Mouse (Mus musculus): ENCODE measurements around the gene Ergic3. TPM values are rescaled to one million over a fixed set of nuclear protein-coding genes. Genes with fewer than 3 reads are reported as not detected.

The Ergic3 gene
- total RNA-seq, 2 experiments from 2014 or later: 271 to 274 TPM

- intact Hi-C loops (cut with DNase I): no loop called here
- peak; percentile 71 for DNase-seq
These were observed 57.5 kb downstream of the Ergic3 start, which contains the start of gene Spag4 for GRCm38 (mm10) chr2:156065099-156066041. Spag4 (plus strand) TSS chr2:156065175.

GRCm38 (mm10) chr2:156066126-156066525 is 58.3 kb downstream of the Ergic3 start:
- DNase-seq: no peak
- intact Hi-C loops (cut with DNase I): no loop called here

Other genes with a start within 250 kb of the Ergic3 start
- 100 to 1,000 TPM; 110 to 114 TPM for gene Mmp24, start 232.7 kb upstream of the Ergic3 start, total RNA-seq (2021)
- 10 to 100 TPM; 23.3 to 24.2 TPM for gene BC029722, start 188.6 kb upstream of the Ergic3 start, total RNA-seq (2021)
- gene Eif6, start 181.1 kb upstream of the Ergic3 start, total RNA-seq (2021): 10 to 100 TPM; 94.6 to 98.0 TPM
- not detected for gene Fam83c, start 173.2 kb upstream of the Ergic3 start, total RNA-seq (2021)
- 10 to 100 TPM; 42.3 to 43.7 TPM for gene Uqcc1, start 77.7 kb upstream of the Ergic3 start, total RNA-seq (2021)
- gene Gm15557, start 67.3 kb upstream of the Ergic3 start, total RNA-seq (2021): not detected
- 1 to 10 TPM in 1 of 2 experiments, under 1 TPM in 1; 0.99 to 1.8 TPM for gene Gdf5, start 62.7 kb upstream of the Ergic3 start, total RNA-seq (2021)
- 10 to 100 TPM; 22.2 to 23.9 TPM for gene Cep250, start 51.6 kb upstream of the Ergic3 start, total RNA-seq (2021)
- 1 to 10 TPM in 1 of 2 experiments, under 1 TPM in 1; 0.86 to 1.4 TPM for gene 6430550D23Rik, start 68 bp upstream of the Ergic3 start, total RNA-seq (2021)
- not detected for gene Fer1l4, start 44.9 kb downstream of the Ergic3 start, total RNA-seq (2021)
- gene Spag4, start 57.1 kb downstream of the Ergic3 start, total RNA-seq (2021): 1 to 10 TPM; 6.6 to 9.3 TPM
- gene Cpne1, start 103.9 kb downstream of the Ergic3 start, total RNA-seq (2021): 10 to 100 TPM; 14.2 to 18.4 TPM
- gene Rbm12, start 103.9 kb downstream of the Ergic3 start, total RNA-seq (2021): 10 to 100 TPM; 43.4 to 50.3 TPM
- 10 to 100 TPM; 26.1 to 40.2 TPM for gene Gm28036, start 119.0 kb downstream of the Ergic3 start, total RNA-seq (2021)
- 100 to 1,000 TPM; 223 to 225 TPM for gene Romo1, start 136.0 kb downstream of the Ergic3 start, total RNA-seq (2021)
- gene Nfs1, start 136.1 kb downstream of the Ergic3 start, total RNA-seq (2021): 10 to 100 TPM; 25.4 to 26.6 TPM
- 100 to 1,000 TPM; 345 to 348 TPM for gene Rbm39, start 172.2 kb downstream of the Ergic3 start, total RNA-seq (2021)
- gene Phf20, start 188.4 kb downstream of the Ergic3 start, total RNA-seq (2021): 100 to 1,000 TPM in 1 of 2 experiments, 10 to 100 TPM in 1; 93.5 to 101 TPM

Data from left cerebral cortex, postnatal 4 days (tissue).